Mouse (Mus musculus) thymus, adult 18-20 months (tissue): ENCODE results near the gene Cd6.

Experiments used
- DNase-seq, 2 experiments: peaks; one replicate each; pipeline ENCODE4 v3.0.0; 2022; ENCODE audit warnings: mixed read lengths in 2 of 2

Gene Cd6

GRCm38 (mm10) chr19:10835671-10836070 is 5.8 kb upstream of the Cd6 start:
- no peak for DNase-seq

DNA sequence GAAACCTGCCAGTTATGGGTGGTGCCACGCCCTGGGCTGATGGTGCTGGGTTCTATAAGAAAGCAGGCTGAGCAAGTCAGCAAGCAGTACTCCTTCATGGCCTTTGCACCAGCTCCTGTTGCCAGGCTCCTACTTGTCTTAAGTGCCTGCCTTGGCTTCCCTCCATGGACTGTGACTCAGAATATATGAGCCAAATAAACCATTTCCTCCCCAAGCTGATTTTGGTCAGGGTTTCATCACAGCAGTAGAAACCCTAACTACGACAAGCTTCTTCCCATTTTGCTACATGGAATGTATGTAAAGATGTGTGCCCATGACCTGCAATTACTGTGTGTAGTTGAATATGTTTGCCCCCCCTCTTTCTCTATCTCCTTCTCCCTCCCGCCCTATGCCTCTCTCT is 3.8 kb upstream of the Cd6 start:
- DNase-seq, result no peak

- DNase-seq, result no peak
These were observed 2.2 kb upstream of the Cd6 start for GRCm38 (mm10) chr19:10832030-10832429.

- peak; percentile 69 to 81 for DNase-seq
These were observed 1.6 kb upstream of the Cd6 start for GRCm38 (mm10) chr19:10831424-10831823.

GRCm38 (mm10) chr19:10828321-10828720 is 1.5 kb downstream of the Cd6 start:
- DNase-seq, result peak in 1 of 2 experiments; percentile 47

GRCm38 (mm10) chr19:10824061-10824460 is 5.8 kb downstream of the Cd6 start:
- DNase-seq, result no peak

- DNase-seq, result no peak
These were observed 7.3 kb downstream of the Cd6 start for GRCm38 (mm10) chr19:10822534-10822933.

DNA sequence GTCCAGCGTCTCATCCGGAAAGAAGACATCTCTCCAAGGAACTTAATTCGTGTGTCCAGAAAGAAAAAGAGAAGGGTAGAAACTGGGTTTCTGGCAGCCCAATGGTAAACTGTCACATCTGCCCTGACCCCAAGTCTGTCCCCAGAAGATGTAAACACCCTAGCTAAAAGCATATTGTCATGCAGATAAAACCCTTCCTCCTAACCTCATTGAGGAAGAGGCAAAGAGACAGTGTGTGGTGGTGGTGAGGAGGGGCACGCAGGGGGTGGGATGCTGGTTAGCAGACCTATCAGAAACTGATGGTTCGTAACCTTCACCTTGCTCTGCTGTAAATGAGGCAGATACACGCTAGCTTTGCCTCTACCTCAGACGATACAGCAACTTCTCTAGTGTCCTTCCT is 8.5 kb downstream of the Cd6 start:
- DNase-seq, result no peak

DNA sequence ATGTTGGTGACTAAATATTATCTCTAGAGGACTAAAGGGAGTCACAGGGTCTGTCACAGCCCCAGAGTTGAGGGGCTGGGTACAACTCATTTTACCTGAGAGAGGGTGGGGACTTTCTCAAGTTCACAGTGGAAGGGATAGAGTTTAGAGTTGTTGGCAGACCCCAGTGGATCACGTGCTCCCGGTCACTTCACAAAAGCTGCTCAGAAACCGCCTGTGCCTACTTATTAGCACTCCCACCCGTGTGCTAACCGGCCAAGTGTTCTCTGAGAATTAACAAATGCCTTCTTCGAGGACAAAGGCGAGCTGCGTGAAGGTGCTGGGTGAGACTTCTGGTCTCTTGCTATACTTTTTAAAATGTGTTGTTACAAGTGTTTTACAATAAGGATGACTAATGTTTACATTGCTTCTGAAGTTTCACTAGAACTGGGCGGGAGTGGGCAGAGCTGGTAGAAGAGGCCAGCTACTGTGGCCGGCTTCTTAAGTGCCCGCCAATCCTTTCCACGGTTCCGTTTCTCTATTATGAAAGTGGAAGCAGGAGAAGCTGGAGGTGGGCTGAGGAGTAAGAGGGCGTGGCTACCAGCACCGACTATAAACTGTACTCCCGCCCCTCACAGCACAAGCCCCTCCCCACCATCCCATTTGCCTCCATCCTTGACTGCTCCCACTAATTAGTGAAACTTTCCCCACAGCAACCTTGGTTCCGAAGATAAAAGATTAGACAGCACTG is 11.5 kb downstream of the Cd6 start:
- no peak for DNase-seq

- DNase-seq, result no peak
These were observed 13.4 kb downstream of the Cd6 start for GRCm38 (mm10) chr19:10816462-10816861.

DNA sequence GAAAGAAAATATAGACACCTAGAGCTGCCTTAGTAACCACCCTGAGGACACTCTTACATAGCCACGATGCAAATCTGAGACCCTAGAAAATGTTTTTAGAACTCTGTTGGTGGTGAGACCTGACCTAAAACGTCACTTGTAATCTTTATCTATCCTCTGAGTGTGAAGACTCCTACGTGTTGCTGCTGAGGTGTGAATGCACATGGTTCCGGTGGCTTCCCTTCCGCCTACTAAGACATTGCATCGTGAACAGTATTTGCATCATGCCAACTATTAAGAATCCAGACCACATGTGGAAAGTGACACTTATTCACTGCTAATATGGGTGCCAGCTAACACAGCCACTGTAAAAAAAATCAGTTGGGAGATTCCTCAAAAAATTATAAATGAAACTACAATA is 14.0 kb downstream of the Cd6 start:
- no peak for DNase-seq

GRCm38 (mm10) chr19:10813905-10814304 is 16.0 kb downstream of the Cd6 start:
- DNase-seq, result no peak

- no peak for DNase-seq
These were observed 16.8 kb downstream of the Cd6 start for GRCm38 (mm10) chr19:10813039-10813438.

GRCm38 (mm10) chr19:10811471-10811870 is 18.4 kb downstream of the Cd6 start:
- no peak for DNase-seq

- DNase-seq, result no peak
These were observed 19.7 kb downstream of the Cd6 start for GRCm38 (mm10) chr19:10810176-10810492.

- no peak for DNase-seq
These were observed 20.3 kb downstream of the Cd6 start for GRCm38 (mm10) chr19:10809428-10810175.

DNA sequence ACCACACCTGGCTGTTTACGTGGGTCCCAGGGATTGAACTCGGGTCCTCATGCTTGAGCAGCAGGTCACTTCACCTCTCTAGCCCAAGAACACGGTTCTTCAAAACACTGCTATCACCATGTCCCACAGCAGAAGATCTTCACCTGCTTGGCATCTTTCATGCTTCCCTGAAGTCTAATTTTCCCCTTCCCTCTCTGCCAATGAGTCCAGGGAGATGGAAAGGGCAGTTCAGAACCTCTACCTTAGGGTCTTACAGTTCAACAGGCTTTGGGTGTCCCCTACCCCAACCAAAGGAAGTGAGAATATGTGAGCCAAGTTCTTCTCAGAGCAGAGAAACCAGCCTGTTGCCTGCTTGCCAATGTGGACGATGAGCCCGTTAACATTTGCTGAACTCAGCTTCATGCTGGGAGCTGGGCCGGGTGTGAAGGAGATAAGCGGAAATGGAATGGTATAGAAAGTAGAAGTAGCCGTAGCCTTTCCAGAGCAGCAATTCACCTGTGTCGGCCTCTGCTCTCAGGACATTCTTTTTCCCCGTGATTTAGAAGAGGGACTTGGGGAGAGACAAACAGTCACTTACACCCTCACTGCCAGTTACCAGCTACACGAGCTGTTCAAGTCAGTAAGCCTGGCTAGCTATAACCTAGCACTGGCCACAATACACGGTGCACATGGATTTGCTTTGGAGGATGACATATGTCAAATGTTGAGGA is 21.2 kb downstream of the Cd6 start:
- DNase-seq, result no peak

- DNase-seq, result no peak
These were observed 24.1 kb downstream of the Cd6 start for GRCm38 (mm10) chr19:10805661-10806285.

- DNase-seq, result no peak
These were observed 24.8 kb downstream of the Cd6 start for GRCm38 (mm10) chr19:10804850-10805660.

DNA sequence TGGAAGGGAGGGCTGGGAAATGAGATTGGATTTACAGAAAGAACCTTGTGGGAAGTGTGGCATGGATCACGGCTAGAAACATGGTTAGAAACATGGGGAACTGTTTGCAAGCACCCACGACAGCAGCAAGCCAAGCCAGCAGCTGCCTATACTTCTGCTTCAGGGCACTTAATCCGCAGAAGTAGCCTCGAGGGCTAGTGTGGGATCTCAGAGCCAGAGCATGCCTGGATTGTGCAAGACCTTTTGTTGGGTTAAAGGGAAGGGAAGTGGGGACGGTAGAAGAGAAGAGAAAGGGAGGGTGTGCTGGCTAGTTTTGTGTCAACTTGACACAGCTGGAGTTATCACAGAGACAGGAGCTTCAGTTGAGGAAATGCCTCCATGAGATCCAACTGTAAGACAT is 26.1 kb downstream of the Cd6 start:
- DNase-seq, result no peak

DNA sequence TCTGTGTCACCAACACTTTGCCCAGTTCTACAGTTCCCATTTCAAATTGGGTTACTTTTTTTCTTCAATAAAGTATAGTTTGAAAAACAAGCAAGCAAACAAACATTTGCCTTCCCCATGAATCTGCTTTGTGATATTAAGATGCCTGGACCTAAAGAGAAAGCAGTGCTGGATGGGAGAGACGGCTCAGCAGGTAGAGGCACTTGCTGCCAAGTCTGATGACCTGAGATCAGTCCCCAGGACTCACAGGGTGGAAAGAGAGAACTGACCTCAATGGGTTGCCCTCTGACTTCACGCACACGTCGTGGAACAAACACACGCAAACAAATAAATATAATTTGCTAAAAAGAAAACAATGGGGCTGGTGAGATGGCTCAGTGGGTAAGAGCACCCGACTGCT is 28.0 kb downstream of the Cd6 start:
- no peak for DNase-seq

GRCm38 (mm10) chr19:10801070-10801469 is 28.8 kb downstream of the Cd6 start:
- no peak for DNase-seq

DNA sequence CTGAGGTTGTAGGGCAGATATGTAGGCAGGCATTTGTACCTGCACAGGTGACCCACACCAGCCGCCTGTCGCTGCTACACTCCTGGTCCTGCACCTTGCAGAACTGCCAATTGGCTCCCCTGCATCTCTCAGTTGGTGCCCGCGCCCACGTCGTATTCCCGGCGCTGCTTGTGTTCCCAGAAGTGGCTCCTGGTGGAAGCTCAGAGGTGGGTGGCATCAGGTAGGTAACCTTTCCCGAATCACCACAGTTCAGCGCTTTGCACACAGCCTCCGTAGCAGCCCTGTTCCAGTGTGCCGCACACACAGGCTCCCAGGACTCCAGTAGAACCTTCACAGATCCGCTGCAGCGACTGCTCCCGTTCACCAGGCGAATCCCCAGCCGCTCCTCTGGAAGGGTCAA is 30.7 kb downstream of the Cd6 start:
- DNase-seq, result no peak
